Mouse (Mus musculus) granulocyte monocyte progenitor cell, adult 5-6 weeks (primary cell): ENCODE results near the gene C530008M17Rik. TPM values are rescaled to one million over a fixed set of nuclear protein-coding genes. Genes with fewer than 3 reads are reported as not detected.

Source experiments
- ATAC-seq: replicated peaks from 2 replicates; pipeline ENCODE4 v1.8.0; 2016; ENCODE audit warnings: mild to moderate bottlenecking, moderate TSS enrichment, inconsistent platforms; ENCODE audit not compliant: poor library complexity, severe bottlenecking
- total RNA-seq, 2 experiments: library from RNA; stranded (forward) in 1 of 2; stranded (reverse) in 1 of 2; fragments of 200-712, 200-1000 nt in 1 of 2; fragments of >200 nt in 1 of 2; fragmentation: Nextera tagmentation in 1 of 2; gene quantifications; 2 replicates each; pipeline ENCODE4 v1.2.3; 2014 to 2017

Gene C530008M17Rik
- total RNA-seq, 2 experiments from 2014 or later = 0.10 to 0.17 TPM

DNA sequence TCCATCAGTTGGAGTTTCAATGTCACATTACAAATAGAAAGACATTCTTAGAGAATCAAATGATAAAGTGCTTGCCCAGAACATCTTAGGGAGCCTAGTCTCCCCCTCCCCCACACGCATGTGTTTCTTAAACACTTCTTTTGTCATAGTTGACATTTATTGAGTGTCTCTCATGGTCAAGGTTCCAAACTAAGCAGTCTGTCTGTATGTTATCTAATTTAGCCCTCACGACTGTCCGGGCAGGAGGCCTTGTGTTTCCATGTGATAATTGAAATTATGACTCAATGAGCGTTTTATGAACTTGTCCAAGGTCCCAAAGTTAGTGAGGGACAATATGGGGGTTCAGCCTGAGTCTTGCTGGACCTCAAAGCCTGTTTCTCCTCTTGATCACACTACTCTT, 5.0 kb downstream of the C530008M17Rik start:
- no peak for ATAC-seq

DNA sequence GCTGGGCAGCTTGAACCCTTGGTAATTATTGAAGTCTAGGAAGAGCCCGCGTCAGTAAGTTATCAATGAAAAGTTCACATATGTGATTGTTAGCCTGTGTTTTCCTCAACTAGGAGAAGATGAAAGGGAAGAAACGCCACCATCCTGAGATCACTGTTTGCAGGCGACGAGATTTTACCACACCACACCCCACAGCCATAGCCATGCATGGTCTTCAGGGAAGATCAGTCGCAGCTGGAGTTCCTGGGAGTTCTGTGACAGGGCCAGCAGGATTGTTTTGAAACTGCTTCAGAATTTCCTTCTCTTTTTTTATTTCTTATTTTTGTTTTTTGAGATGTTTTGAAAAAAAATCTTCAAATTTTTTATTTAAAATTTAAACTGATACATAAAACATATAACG, 8.6 kb downstream of the C530008M17Rik start:
- ATAC-seq = no peak

DNA sequence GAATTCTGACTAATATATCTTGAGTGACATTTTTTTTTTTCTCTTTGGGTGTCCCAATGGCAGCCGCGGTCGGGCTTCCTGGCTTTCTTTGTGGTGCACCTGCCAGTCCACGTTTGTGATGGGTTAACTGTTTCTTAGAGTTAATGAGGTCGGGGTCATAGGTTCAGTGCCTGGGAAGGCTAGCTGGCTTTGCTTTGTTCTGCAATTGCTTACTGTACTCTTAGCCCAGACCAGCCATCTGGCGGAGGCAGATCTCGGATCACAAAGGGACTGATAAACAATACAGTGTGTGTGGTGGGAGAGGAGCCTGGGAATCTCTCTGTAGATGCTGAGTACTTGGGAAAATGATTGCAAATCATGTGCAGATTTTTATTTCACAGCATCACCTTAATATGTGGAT, 9.1 kb downstream of the C530008M17Rik start:
- no peak for ATAC-seq

DNA sequence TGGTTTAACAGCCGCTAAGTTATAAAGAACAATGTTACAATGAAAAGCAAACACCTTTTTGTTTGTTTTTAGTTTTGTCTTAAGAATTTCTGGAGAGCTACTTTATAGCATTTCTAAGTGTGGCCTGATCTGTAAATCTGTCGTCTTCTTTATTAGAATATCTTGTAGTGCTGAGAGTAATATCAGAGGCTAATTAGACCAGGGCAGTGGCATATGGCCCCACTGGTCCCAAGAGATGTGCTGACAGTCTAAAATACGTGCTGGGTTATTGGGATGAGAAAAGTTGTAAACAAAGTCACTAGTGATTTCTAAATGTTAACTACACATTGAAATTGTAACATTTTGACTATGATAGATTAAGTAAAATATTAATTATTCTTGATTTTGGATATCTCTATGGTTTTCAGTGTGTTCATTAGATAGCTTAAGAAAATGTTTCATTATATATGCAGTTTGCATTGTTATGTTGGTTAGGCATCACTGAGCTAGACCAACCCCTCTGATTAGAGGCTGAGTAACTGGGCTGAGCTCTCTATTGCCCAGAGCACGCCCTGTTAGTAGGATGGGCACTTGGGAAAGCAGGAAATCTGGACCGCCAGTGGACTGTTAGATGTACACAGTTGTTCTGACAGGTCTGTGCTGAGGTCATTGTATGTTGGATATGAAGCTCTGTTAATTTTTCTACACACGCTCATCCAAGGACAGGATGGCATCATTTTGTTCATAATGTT, 9.9 kb downstream of the C530008M17Rik start:
- ATAC-seq = no peak

DNA sequence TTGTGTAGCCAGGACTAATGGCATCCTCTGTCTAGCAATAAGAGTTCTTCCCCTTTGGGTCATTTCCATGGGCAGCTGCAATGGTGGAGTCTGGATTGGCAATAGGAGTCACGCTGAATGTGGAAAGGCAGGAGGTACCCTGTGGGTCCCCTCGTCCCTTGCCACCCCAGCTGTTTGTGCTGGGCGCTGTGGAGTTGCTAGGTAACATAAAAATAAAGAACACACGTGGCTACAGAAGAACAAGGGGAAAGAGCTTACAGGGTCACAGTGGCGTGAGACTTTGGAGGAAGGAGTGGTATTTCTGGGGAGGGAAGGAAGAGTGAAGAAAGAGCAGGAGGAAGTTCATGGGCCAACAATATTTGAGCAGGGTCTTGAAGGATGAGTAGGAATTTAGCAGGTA, 11.8 kb downstream of the C530008M17Rik start:
- ATAC-seq = peak; percentile 83

DNA sequence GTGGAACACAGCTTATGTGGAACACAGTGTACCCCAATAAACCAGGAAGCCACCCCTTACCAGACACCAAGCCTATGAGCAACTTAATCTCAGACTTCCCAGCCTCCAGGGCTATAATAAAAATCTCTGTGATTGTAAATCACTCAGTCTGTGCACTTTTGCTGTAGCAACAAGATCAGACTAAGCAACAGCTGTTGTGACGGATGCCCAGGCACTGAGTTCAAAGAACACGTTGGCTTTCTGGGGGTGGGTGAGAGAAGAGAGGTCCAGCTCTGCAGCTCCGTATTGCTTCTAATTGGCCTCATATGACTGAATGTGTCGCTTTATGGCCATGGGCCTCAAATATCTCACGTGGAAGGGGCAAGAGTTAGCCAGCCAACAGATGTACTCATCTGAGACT, 12.2 kb downstream of the C530008M17Rik start:
- no peak for ATAC-seq

DNA sequence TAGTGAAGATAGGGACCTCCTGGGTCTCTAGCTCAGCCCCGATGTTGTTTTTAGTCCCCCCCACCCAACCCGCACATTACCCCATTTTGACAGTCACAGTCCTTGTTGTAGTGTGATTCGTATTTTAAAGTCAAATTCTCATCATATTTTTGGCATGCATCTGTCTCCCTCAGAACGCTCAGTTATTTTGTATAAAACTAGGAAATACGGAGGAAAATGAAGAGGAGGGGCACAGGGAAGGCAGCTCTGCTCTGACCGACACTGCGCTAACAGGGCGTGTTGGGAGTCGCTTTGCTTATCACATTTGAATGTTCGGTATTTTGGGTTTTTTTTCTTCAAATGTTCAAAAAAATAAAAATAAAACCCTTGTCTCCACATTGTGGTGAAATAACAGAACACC, 13.9 kb downstream of the C530008M17Rik start:
- no peak for ATAC-seq

DNA sequence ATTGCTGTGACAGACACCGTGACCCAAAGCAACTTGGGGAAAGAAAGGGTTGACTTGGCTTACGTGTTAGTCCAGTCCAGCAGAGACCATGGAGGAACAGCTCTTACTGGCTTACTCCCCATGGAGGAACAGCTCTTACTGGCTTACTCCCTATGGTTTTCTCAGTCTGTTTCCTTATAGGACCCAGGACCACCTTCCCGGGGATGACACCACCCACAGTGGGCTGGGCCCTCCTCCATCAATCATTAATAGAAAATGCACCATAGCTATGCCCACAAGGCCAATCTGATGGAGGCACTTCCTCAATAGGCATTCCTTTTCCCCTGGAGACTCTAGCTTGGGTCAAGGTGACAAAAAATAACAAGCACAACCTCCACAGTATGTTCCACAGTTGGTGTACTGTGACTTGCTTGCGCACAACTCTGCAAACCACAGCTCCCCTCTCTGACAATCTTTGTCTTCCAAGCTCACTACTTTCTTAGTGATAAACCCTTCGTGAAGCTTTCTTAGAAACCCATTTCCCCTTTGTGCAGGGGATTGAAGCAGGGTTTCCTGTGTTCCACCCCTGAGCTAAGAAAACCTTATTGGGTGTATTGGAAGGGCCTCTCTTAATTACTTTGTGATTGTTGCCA, 17.8 kb downstream of the C530008M17Rik start:
- ATAC-seq = no peak

DNA sequence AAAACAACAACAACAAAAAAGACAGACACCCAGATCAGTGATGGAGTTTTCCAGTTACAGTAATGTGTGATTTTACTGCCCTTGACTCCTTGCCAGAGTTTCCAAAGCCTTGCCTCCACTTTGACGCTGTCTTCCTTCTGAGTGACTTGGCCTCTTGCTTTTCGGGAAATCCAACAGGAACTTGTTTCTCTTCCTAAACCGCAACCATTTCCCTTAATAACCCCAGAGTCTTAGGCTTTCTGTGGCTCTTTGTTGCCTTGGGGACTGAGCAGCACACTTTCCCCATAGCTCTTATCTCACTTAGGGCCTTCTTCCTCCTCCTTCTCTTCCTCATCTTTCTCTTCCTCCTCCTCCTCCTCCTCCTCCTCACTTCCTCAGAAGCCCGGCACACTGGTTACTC, 19.1 kb downstream of the C530008M17Rik start:
- peak; percentile 73 for ATAC-seq

DNA sequence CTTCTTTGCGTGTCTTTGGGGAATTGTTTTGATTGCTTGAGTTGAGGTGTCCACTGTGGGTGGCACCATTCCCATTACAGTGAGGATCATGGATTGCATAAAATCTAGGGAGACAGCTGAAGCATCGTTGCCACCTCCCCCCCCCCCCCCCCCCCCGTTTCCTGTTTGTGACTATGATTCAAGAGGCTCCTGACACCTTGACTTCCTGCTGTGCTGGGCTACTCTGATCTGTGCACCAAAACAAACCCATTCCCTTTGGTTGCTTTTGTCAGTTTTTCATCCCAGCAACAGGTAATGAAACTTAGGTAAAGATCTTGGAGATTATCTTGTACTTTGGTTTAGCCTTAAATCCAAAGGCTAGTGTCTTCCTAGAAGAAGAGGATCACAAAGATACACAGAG, 24.6 kb downstream of the C530008M17Rik start:
- no peak for ATAC-seq

DNA sequence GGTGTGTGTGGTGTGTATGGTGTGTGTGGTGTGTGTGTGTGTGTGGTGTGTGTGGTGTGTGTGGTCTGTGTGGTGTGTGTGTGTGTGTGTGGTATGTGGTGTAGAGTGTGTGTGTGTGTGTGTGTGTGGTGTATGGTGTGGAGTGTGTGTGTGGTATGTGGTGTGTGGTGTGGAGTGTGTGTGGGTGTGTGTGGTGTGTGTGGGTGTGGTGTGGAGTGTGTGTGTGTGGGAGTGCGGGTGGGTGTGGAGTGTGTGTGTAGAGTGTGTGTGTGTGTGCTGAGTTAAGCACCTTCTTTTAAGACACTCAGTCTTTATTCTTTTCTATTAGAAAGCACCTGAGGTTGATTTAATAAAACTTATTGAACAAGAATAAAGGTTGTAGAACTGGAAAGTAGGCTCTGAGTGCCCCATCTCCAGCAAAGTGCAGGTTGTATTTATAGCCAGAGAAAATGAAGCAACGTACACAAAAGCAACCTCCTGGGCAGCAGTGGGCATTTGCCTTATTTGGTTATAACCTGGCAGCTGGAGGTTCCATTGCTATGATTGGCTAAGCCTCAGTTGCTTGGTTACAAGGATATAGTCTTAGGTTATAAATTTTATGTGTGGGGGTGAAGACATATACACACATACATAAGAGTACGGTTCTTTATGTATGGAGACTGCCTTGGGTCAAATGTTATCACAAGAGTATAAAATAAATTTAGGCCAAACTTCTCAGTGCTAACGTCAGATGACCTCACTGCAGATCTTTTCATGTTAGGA, 25.8 kb downstream of the C530008M17Rik start:
- ATAC-seq = no peak

DNA sequence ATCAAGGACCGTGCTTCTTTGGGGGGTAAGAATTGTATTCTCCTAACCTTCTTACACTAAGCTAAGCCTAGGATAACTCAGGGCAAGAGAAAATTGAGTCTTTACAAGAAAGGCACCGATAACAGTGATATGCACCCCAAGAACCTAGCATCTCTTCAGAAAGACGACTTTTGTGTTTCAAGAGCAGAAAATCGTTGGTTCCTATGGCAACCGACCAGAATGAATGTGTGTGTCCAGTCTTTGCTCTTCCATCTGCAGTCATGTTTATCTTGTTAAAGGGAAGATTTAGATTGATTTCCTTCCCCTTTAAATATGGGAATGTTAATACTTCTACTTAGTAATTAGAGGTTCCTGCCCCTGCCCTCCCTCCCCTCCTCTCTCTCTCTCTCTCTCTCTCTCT, 27.1 kb downstream of the C530008M17Rik start:
- ATAC-seq = no peak

DNA sequence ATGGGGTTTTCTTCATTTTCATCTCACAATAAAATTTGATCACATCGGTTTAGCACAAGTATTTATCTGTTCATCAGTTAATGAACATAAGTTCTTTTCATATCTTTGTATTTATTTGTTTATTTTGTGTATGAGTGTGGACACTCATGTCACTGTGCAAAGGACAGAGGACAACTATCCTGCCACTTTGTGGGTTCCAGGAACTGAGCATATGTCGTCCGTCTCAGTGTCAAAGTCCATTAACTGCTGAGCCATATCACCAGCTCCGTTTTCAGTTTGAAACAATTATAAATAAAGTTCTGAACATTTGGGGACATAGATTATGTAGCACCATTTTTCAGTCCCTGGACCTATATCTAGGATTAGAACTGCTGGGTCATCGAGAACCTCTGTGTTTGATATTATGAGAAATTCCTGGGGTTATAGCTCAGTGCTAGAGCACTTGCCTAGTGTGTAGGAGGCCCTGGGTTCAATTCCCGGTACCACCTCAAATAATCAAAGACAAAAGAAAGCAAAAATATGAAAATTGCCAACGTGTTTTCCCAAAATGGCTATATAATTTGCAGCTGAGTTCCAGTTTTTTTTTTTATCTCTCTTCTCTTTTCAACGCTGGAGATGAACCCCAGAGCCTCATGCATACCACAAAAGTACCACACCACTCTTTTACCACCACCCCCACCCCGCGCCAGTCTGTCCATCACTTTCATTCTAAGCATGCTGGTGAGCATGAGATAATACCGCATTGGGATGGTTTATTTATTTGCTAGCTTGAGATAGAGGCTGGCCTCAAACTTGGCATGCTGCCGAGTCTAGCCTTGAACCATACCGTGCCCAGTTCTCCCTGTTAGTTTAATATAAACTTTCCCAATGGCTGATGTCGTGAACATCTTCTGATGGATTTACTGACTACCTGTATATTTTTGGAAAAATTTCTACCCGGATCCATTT, 28.6 kb downstream of the C530008M17Rik start:
- no peak for ATAC-seq

DNA sequence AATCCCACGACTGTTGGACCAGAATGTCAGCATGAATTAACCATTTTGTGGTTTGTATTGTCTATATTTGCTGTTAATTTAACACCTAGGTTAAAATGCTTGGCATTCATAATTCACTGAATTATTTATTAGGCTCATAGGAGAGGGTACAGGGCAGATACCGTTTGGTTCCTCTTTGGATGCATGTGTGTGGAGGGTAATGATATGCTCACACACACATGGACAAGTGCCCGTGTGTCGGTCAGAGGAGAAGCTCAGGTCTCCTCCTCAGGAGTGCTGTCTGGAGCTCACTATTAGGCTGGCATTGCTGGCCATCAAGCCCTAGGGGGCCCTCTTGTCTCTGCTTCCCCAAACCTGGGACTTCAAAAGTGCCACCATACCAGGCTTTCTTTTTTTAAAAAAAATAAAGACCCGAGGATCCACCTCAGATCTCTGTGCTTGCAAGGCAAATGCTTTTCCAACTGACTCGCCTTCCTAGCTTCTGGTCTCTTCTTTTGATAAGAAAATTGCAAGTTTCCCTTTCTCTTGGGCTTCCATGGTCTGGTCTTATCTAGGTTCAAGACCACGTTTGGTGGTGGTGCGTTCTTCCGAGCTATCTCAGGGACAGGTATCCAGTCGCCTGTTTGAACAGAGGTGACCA, 31.8 kb downstream of the C530008M17Rik start:
- ATAC-seq = no peak

DNA sequence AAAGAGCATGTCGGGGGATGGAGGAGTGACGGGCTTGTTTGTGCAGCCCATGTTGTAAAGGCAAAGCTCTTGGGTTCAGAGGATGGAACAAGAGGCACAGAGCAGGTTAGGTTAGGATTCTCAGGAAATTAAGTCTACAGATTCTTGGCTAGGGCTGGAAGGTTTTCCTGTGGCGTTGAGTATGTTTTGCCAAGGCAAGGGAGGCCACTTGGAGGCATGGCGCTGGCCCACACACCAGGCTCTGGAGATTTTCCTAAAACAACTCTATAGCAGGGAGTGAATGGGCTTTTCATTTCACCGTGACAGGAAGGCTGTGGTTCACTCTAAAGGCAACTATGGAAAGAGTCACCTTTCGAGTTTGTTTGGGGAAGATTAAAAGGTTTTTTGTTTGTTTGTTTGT, 32.3 kb downstream of the C530008M17Rik start:
- ATAC-seq = no peak

DNA sequence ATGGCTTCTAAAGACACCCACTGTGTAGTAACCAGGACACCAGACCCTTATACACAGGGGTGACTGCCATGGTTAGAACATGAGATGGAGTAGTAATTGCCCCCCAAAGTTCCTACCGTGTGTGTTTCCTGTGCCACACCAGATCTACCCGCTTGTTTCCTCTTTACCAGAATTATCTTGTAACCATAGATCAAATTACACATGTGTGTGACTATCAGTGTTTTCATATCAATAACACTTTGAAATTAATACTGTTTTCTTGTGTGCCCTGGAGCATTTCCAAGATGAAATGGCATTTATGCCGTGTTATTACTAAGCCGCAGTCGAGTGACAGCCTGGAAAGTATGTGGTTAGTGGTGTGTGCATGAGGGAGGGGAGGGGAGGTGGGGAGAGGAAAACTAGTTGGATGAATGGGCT, 33.9 kb downstream of the C530008M17Rik start:
- no peak for ATAC-seq

DNA sequence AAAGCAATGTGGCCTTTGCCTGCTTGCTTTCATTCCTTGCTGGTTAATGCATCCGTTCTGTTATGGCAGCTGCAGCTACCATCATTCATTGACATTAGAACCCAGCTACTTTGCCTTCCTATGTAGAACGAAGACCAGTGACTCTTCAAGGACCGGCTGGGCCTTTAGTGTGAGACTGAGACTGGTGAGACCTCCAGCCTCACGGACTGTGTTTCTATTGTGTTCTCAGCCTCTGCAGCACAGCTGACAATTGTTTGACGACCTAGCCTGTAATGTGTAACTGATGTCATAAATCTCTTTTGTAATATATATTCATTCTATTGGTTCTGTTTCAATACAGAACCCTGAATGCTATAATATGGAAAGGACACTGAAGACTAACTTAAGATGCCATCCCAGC, 34.9 kb downstream of the C530008M17Rik start:
- no peak for ATAC-seq

DNA sequence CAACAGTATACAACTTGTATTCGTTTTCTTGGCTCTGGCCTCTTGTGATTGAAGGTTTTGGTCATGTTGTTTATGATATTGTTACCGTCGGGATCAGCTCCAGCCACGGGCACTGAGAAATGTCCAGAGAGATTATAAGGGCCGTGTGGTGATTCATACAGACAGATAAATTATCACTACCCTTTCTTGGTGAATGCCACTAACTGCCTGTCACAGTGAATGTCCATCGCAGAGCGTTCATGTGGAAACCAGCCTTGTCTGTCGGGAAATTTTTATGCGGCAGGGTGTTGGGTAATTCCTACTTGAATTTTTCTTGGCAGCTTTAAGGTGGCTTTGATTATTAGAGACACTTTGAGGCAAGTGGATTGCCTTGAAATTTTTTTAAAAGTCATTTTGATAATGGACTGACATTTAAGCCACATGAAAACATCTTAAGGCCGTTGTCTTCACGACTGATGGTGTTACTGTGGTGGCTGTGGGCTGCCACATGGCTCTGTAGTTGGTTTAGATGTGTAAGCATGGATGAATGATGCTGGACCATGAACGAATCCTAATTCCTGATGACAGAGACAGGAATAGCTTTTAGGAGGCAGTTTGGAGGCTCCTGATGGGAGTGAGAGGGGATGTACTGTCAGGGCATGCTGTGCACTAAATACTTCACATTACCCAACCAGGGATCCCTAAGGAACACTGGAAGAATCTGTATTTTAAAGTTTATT, 35.6 kb downstream of the C530008M17Rik start:
- ATAC-seq = no peak

DNA sequence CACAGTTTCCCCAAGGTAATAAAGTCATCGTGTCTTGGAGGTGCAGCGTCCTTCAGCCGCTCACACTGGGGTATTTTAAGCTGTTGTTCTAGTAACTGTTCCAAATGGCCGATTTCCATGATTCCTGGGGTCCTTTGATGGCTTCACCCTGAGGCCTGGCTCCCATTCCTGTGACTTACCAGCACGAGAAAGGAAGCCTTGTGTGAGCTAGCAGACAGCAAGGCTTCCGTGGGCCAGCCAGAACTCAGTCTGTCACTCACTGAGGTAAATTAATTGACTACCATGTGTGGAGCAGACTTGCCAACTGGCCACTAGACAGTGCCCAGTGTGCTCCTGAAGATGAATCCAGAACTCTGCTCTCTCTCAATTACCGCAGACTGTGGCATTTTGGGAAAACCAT, 41.2 kb downstream of the C530008M17Rik start:
- no peak for ATAC-seq
